Mouse (Mus musculus): ENCODE data around the gene 1700001K19Rik. TPM values are rescaled to one million over a fixed set of nuclear protein-coding genes. Genes with fewer than 3 reads are reported as not detected.

Gene 1700001K19Rik
- polyA plus RNA-seq (2021; fragmentation: Nextera tagmentation) = not detected in 2 replicates
- long read RNA-seq, experiment 1 = 0 reads
- long read RNA-seq, experiment 2 = 0 reads

DNA sequence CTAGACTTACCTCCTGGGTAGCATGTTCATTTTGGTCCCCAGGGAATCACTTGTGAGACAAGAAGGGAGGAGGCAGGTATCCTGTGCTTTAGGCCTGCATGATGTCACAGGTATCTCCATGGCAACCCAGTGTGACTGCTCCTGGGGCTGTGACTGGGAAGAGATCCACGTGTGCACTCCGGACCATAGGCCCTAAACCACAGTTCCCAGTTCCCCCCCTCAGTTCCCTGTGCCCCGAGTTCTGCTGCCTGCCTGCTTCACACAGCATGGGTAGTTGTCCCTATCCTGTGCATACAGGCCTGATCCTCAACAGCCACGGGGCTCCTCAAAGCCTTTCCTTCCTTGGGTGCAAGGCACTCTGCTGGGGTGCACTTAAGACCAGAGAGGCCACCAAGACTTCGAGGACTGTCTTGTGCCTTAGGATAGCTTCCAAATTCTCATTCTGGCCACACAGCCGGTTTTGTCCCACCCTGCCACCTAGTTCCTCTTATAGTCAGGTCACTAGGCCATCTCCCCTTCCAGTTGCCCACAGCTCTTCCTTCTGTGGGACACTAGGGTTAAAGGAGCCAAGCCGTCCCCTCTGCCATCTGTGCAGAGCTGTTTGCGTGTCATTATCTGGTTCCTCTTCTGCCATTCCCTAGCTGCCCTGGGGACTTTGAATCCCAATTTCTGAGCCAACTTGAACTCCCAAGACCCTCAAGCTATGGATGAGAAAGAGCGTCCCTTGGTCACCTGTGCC lies at the start of gene 1700001K19Rik:
Gene 1700001K19Rik, minus strand, starts transcription at position 59 of the 739 bp plus-strand sequence.

DNA sequence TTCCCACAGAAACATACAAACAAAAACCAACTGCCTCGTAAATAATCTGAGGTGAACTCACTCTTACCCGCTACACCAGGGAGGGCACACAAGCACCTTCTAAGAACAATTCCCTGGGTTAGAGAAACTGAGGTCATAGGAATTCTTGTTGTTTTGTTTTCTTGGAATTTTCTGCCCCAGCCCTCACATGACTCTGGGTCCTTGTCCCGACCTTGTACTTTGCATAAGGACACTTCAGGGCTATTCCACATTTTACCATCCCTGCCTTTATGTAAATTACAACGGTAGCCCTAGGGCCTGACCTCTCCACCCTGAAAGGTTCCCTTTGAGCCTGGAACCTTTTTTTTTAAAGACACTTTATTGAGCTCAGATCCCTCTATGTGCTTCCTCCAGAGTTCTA lies 20.1 kb upstream of the 1700001K19Rik start, which contains the start of gene Hsp90aa1:
Gene Hsp90aa1, minus strand, starts transcription at position 173 of the 400 bp plus-strand sequence.

Small RNAs within 50 kb of the gene (microRNA-seq; reads per million reads assigned to microRNA genes)
- gene Gm27299 = not detected

Other genes with a start within 250 kb of the 1700001K19Rik start
- 64.0 and 155 TPM in 2 replicates for gene Ppp2r5c, start 235.5 kb downstream of the 1700001K19Rik start, polyA plus RNA-seq (2021; fragmentation: Nextera tagmentation)
- gene Dync1h1, start 81.2 kb downstream of the 1700001K19Rik start, polyA plus RNA-seq (2021; fragmentation: Nextera tagmentation) = 43.5 and 46.0 TPM in 2 replicates
- 764 and 832 TPM in 2 replicates for gene Hsp90aa1, start 20.1 kb upstream of the 1700001K19Rik start, polyA plus RNA-seq (2021; fragmentation: Nextera tagmentation)
- gene Wdr20, start 55.3 kb upstream of the 1700001K19Rik start, polyA plus RNA-seq (2021; fragmentation: Nextera tagmentation) = 13.3 and 15.2 TPM in 2 replicates
- 4.6 and 5.0 TPM in 2 replicates for gene Mok, start 158.3 kb upstream of the 1700001K19Rik start, polyA plus RNA-seq (2021; fragmentation: Nextera tagmentation)
- gene Zfp839, start 167.6 kb upstream of the 1700001K19Rik start, polyA plus RNA-seq (2021; fragmentation: Nextera tagmentation) = 1.0 and 1.4 TPM in 2 replicates
- 63.0 and 65.4 TPM in 2 replicates for gene Cinp, start 206.5 kb upstream of the 1700001K19Rik start, polyA plus RNA-seq (2021; fragmentation: Nextera tagmentation)
- gene Tecpr2, start 206.6 kb upstream of the 1700001K19Rik start, polyA plus RNA-seq (2021; fragmentation: Nextera tagmentation) = 6.4 and 7.0 TPM in 2 replicates